Mouse (Mus musculus): ENCODE measurements around the gene Poc1a. TPM values are rescaled to one million over a fixed set of nuclear protein-coding genes. Genes with fewer than 3 reads are reported as not detected.

The Poc1a gene
- polyA plus RNA-seq, 1 experiment from 2014 or later: 2.7 TPM

- 100% methylated on average over 8 of the region's 8 CpGs for WGBS (ENCODE audit: missing documents)
- no peaks in the 10 kb centered on the region for H3K36me3 ChIP-seq (ENCODE audit: inconsistent target)
- no peaks in the 10 kb centered on the region for H3K79me2 ChIP-seq (ENCODE audit: inconsistent target)
- H3K4me3 ChIP-seq (ENCODE audit: inconsistent target): no peak overlapping the region
- no peak overlapping the region for H3K27ac ChIP-seq
These were observed 45.4 kb downstream of the Poc1a start for GRCm38 (mm10) chr9:106326241-106326640.

GRCm38 (mm10) chr9:106327125-106327809, 46.4 kb downstream of the Poc1a start:
- no peak overlapping the region for H3K4me3 ChIP-seq (ENCODE audit: inconsistent target)
- no peaks in the 10 kb centered on the region for H3K79me2 ChIP-seq (ENCODE audit: inconsistent target)
- H3K27ac ChIP-seq: no peak overlapping the region
- H3K36me3 ChIP-seq (ENCODE audit: inconsistent target): no peaks in the 10 kb centered on the region
- 96% methylated on average over 8 of the region's 8 CpGs for WGBS (ENCODE audit: missing documents)

- Histone ChIP-seq H3K27ac (no peak overlapping the region), H3K79me2 (ENCODE audit: inconsistent target) (no peaks in the 10 kb centered on the region), H3K36me3 (ENCODE audit: inconsistent target) (no peaks in the 10 kb centered on the region), H3K4me3 (ENCODE audit: inconsistent target) (no peak overlapping the region)
- 95% methylated on average over 7 of the region's 7 CpGs for WGBS (ENCODE audit: missing documents)
These were observed 47.3 kb downstream of the Poc1a start for GRCm38 (mm10) chr9:106328068-106328610.

DNA sequence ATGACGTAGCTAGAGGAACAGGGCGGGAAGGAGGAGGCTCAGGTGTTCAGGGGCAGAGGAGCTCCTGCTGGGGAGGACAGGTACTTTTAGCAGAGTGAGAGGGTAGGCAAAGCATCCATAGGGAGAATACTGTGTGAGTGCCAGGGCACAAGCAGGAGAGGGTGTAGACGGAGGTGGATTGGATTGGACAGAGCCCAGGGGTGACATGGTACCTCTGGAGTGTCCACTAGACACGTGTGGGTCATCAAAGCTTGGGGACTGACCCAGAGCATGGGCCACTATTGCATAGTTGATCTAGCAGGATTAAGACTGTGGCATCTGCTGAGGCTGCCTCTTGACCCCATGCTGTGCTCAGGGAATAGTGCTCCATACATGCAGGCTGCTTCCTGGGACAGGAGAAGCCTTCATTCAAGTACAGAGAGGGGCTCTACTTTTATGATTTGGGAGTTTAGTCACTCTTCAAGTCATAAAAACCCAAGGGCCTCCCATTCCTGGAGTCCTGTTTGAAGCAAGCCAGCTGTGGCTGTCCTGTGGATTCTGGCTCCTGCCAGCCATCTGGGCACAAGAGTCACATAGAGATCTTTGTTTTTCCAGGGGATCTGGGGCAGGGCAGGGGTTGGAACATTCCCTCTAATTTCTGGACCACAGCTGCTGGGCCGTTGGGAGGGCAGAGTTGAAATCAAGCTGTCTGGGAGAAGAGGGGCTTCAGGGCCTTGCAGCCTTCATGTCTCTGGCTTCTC, 48.1 kb downstream of the Poc1a start:
- Histone ChIP-seq H3K79me2 (ENCODE audit: inconsistent target) (no peaks in the 10 kb centered on the region), H3K36me3 (ENCODE audit: inconsistent target) (no peaks in the 10 kb centered on the region), H3K4me3 (ENCODE audit: inconsistent target) (no peak overlapping the region), H3K27ac (no peak overlapping the region)
- WGBS (ENCODE audit: missing documents): 94% methylated on average over 5 of the region's 5 CpGs

- no peaks in the 10 kb centered on the region for H3K36me3 ChIP-seq (ENCODE audit: inconsistent target)
- WGBS (ENCODE audit: missing documents): 18% methylated on average over 3 of the region's 3 CpGs
- H3K27ac ChIP-seq: peak overlapping the region; percentile 82
- H3K4me3 ChIP-seq (ENCODE audit: inconsistent target): no peak overlapping the region
- H3K79me2 ChIP-seq (ENCODE audit: inconsistent target): no peaks in the 10 kb centered on the region
These were observed 51.9 kb downstream of the Poc1a start for GRCm38 (mm10) chr9:106332746-106333145.

GRCm38 (mm10) chr9:106337620-106338019, 56.8 kb downstream of the Poc1a start:
- H3K79me2 ChIP-seq (ENCODE audit: inconsistent target): no peaks in the 10 kb centered on the region
- WGBS (ENCODE audit: missing documents): 91% methylated on average over 9 of the region's 9 CpGs
- H3K4me3 ChIP-seq (ENCODE audit: inconsistent target): no peak overlapping the region

DNA sequence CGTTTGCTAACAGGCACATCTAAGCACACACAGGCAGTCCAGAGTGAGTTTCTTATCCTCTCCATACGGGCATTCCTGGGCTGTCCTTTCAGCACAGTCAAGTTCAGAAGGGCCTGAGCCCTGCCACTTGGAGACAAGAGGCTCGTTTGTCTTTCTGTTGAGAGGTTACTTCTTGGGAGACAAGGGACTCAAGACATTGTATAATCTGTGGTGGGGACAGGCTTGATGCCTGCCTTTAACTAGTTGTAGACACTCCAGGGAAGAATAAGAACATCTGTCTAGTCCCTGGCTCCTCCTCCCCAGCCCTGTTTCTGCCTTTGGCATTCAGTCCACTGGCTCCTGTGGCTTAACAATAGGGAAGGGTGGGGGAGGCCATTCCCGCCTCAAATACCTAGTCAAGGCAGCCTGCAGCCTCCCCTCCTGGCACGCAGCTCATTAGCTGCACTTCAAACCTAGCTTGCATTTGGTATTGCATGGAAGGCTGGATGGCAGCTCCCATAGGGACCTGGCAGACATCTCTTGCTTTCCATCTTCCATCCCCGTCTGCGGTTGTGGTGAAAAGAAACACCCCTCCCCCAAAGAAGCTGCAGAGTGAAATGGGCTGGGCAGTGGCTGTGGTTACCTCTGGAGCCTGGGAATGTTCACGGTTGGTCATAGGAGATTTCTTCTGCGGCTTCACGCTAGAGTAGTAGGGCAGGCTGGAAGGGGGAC, 57.8 kb downstream of the Poc1a start:
- no peak overlapping the region for H3K4me3 ChIP-seq (ENCODE audit: inconsistent target)
- WGBS (ENCODE audit: missing documents): 95% methylated on average over 10 of the region's 10 CpGs
- H3K27ac ChIP-seq: no peak overlapping the region
- no peaks in the 10 kb centered on the region for H3K79me2 ChIP-seq (ENCODE audit: inconsistent target)
- no peaks in the 10 kb centered on the region for H3K36me3 ChIP-seq (ENCODE audit: inconsistent target)

More at GRCm38 (mm10) chr9:106337620-106338019, 56.8 kb downstream of the Poc1a start:
- no peak overlapping the region for H3K27ac ChIP-seq
- H3K36me3 ChIP-seq (ENCODE audit: inconsistent target): no peaks in the 10 kb centered on the region

GRCm38 (mm10) chr9:106339173-106339558, 58.3 kb downstream of the Poc1a start:
- Histone ChIP-seq H3K79me2 (ENCODE audit: inconsistent target) (no peaks in the 10 kb centered on the region), H3K4me3 (ENCODE audit: inconsistent target) (no peak overlapping the region), H3K27ac (no peak overlapping the region), H3K36me3 (ENCODE audit: inconsistent target) (no peaks in the 10 kb centered on the region)
- WGBS (ENCODE audit: missing documents): 95% methylated on average over 6 of the region's 6 CpGs

DNA sequence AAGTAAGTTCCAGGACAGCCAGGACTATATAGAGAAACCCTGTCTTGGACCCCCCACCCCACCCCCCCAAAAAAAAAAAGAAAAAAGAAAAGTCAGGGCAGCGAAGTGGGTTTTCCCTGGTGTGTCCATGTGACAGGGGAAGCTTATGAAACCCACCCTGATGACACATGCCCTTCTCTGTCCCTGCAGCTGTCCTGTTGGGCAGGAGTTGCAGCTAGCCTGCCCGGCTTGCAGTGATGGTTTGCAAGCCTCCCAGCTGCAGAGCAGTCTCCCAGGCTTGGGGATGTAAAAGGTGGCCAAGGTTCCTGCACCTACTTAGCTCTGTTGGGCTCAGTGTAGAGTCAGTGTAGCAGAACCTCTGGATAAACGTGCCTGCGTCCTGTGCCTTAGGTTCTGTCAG, 58.9 kb downstream of the Poc1a start:
- Histone ChIP-seq H3K27ac (no peak overlapping the region), H3K79me2 (ENCODE audit: inconsistent target) (no peaks in the 10 kb centered on the region), H3K4me3 (ENCODE audit: inconsistent target) (no peak overlapping the region), H3K36me3 (ENCODE audit: inconsistent target) (no peaks in the 10 kb centered on the region)
- WGBS (ENCODE audit: missing documents): 93% methylated on average over 3 of the region's 4 CpGs

DNA sequence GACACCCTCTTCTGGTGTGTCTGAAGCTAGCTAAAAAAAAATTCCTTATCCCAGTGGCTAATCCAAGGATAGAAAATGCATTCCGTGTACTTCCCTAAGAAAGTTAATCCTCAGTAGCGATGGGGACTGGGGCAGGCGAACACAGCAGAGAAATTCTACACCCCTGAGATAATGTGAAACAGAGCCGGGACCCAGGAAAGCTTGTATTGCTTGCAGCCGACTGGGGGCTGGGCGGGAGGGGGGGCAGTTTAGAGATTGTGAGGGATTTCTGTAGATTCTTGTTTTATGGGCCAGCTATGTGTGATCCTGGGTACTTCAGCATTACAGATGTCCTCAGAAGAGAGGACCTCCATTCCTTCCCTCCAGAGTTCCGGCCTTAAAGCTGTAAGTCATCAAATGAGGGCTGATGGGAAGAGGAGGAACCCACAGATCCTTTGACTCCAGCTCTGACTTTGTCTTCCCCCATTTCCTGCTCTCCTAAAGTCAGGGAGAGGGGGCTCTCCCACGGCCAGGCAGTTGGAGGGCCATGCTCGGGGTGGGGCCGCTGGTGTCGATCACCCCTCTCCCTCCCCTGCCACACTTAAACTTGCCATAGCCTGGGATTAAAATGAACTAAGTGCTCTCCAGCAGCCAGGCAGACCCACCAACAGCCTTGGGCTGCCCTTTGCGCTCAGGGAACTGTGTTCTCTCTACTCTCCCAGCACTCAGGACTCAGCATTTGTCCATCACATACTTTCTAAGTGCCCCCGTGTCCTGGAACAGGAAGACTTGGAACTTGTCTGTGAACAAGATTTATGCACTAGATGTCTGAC, 59.8 kb downstream of the Poc1a start:
- Histone ChIP-seq H3K27ac (peak overlapping the region; percentile 93), H3K79me2 (ENCODE audit: inconsistent target) (no peaks in the 10 kb centered on the region), H3K36me3 (ENCODE audit: inconsistent target) (no peaks in the 10 kb centered on the region), H3K4me3 (ENCODE audit: inconsistent target) (no peak overlapping the region)
- WGBS (ENCODE audit: missing documents): 92% methylated on average over 12 of the region's 13 CpGs

GRCm38 (mm10) chr9:106341313-106341686, 60.4 kb downstream of the Poc1a start:
- WGBS (ENCODE audit: missing documents): 59% methylated on average over 3 of the region's 3 CpGs
- Histone ChIP-seq H3K27ac (peak overlapping the region; percentile 93), H3K79me2 (ENCODE audit: inconsistent target) (no peaks in the 10 kb centered on the region), H3K4me3 (ENCODE audit: inconsistent target) (no peak overlapping the region), H3K36me3 (ENCODE audit: inconsistent target) (no peaks in the 10 kb centered on the region)

DNA sequence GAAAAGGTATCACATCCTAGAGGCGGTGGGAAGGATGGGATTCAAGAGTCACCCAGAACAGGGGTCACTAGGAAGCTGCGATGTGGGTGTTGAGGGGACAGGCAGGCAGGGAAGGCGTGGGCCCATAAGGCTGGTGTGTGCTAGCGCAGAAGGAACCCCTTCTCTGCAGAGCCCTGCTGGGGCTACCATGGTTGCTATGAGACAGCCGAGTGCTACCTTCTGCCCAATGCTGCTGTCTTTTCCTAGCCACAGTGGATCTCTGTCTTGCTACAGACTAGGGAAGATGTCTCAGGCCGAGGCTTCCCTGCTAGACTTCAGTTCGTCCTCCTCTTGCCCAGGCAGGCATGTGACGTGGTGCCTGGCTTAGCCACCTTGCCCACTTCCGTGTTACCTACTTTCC, 61.7 kb downstream of the Poc1a start:
- 93% methylated on average over 8 of the region's 9 CpGs for WGBS (ENCODE audit: missing documents)
- Histone ChIP-seq H3K36me3 (ENCODE audit: inconsistent target) (no peaks in the 10 kb centered on the region), H3K4me3 (ENCODE audit: inconsistent target) (no peak overlapping the region), H3K27ac (peak overlapping the region; percentile 93), H3K79me2 (ENCODE audit: inconsistent target) (no peaks in the 10 kb centered on the region)

DNA sequence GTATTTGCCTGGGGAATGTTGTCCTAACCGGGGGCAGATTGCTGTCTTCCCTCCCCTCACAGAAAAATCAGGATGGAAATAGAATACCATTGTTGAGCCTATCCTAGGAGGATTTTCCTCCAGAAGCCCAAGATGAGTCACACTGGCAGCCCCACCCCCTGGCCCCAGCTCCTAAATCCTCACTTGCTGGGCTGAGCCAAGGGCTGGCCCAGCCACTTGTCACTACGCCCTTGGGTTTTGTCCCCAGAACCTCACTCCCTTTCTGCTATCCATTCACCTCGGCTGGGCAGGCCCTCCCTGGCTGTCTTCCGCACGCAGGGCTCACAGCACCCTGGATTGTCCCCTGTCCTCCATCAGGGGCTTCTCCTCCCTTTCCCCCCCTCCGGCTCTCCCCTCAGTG, 64.3 kb downstream of the Poc1a start:
- WGBS (ENCODE audit: missing documents): 89% methylated on average over 6 of the region's 6 CpGs

DNA sequence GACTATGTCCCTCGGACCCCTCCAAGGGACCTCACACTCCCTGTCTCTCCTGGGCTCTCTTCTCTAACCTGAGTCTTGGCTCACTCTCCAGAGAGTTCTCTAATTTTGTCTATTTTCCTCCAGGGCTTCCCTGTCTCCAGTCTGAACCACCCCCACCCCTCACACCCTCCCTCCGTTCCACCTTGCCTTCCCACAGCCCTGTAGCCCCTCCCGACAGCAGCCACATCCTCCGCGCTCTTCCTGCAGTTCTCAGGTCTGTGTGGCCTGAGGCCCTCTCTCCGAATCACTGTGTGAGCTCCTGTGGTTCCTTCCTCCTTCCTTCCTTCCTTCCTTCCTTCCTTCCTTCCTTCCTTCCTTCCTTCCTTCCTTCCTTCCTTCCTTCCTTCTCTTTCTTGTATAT, 64.8 kb downstream of the Poc1a start:
- Histone ChIP-seq H3K79me2 (ENCODE audit: inconsistent target) (no peaks in the 10 kb centered on the region), H3K36me3 (ENCODE audit: inconsistent target) (no peaks in the 10 kb centered on the region), H3K27ac (peak overlapping the region; percentile 0; the same call in 1 of the 2 replicates), H3K4me3 (ENCODE audit: inconsistent target) (no peak overlapping the region)
- WGBS (ENCODE audit: missing documents): 76% methylated on average over 6 of the region's 6 CpGs

More for the DNA sequence above, 64.3 kb downstream of the Poc1a start:
- Histone ChIP-seq H3K4me3 (ENCODE audit: inconsistent target) (no peak overlapping the region), H3K79me2 (ENCODE audit: inconsistent target) (no peaks in the 10 kb centered on the region), H3K27ac (peak overlapping the region; percentile 0; the same call in 1 of the 2 replicates), H3K36me3 (ENCODE audit: inconsistent target) (no peaks in the 10 kb centered on the region)

All from macrophage (primary cell).